ENCODE assay signal across 18 mouse cellular contexts in genomic region chr16:32464908-32465307, GRCm38 (mm10). TPM values are rescaled to one million over a fixed set of nuclear protein-coding genes. Genes with fewer than 3 reads are reported as not detected.
"Had no signal": no experiment of that assay in that cellular context is flagged by ENCODE, and none has a peak within 500 bp of the region (broad histone marks: within the 10 kb centered on the region; RNA-seq: fewer than 3 reads in every experiment).

No protein-coding gene starts in this region.

- ATAC-seq: liver, embryonic 12.5 days; midbrain, embryonic 16.5 days had no signal

- H3K9ac ChIP-seq: limb, embryonic 15.5 days; liver, embryonic 12.5 days; lung, embryonic 14.5 days; stomach, embryonic 15.5 days had no signal

- H3K27ac ChIP-seq: limb, embryonic 15.5 days; liver, embryonic 12.5 days; midbrain, embryonic 10.5 days; stomach, embryonic 15.5 days had no signal

- H3K4me3 ChIP-seq: limb, embryonic 15.5 days; liver, embryonic 12.5 days; midbrain, embryonic 10.5 days; stomach, embryonic 15.5 days had no signal

- H3K4me1 ChIP-seq: limb, embryonic 15.5 days; midbrain, embryonic 10.5 days; stomach, embryonic 15.5 days had no signal

- DNase-seq: kidney, postnatal 10 days; layer of hippocampus, postnatal 36 days; lung, embryonic 14.5 days; lung, postnatal 10 days; lung, postnatal 4 days; right cerebral cortex, postnatal 14 days; thymus, postnatal 14 days had no signal

- H3K27me3 ChIP-seq: limb, embryonic 15.5 days; liver, embryonic 12.5 days; stomach, embryonic 15.5 days had no signal

- H3K9me3 ChIP-seq: limb, embryonic 15.5 days; liver, embryonic 12.5 days; midbrain, embryonic 10.5 days; stomach, embryonic 15.5 days had no signal

- H3K4me2 ChIP-seq: limb, embryonic 15.5 days; liver, embryonic 12.5 days; lung, embryonic 14.5 days; stomach, embryonic 15.5 days had no signal

RNA-seq across cellular contexts. Expression of gene Slc51a, which starts 22.8 kb away (rescaled TPM):
- polyA plus RNA-seq: spleen, adult 2 months; urinary bladder, adult 2 months had no signal

RNA-seq across cellular contexts. Expression of gene Zdhhc19, which starts 31.2 kb away (rescaled TPM):
- polyA plus RNA-seq: kidney, embryonic 14.5 days; limb, embryonic 11.5 days; limb, embryonic 15.5 days; liver, embryonic 12.5 days; liver, embryonic 16.5 days; lung, embryonic 14.5 days; midbrain, embryonic 10.5 days; neural tube, embryonic 14.5 days; spleen, adult 2 months; urinary bladder, adult 2 months had no signal
